Mouse (Mus musculus) liver, adult 2 months (tissue): ENCODE measurements around the gene Tnni3. TPM values are rescaled to one million over a fixed set of nuclear protein-coding genes. Genes with fewer than 3 reads are reported as not detected.

Experiments
- DNase-seq: peaks from one replicate; pipeline ENCODE4 v3.0.0-alpha.2; 2011; ENCODE audit warnings: low read depth, low spot score; ENCODE audit errors: extremely low read depth
- H3K27ac ChIP-seq: fragments of 200-500 bp; replicated peaks from 2 replicates; pipeline ENCODE4 v1.5.1; 2012; ENCODE audit warnings: low read depth, mild to moderate bottlenecking, control low read depth, inconsistent platforms, low read length; ENCODE audit not compliant: insufficient read depth
- H3K27me3 ChIP-seq: fragments of 200-500 bp; 2 replicates; pipeline ENCODE4 v1.6.1; 2012; ENCODE audit warnings: mild to moderate bottlenecking, moderate library complexity, low read length, inconsistent platforms; ENCODE audit not compliant: control insufficient read depth, insufficient read depth
- H3K36me3 ChIP-seq: fragments of 200-500 bp; 2 replicates; pipeline ENCODE4 v1.6.1; 2012; ENCODE audit warnings: low read length, inconsistent platforms; ENCODE audit not compliant: control insufficient read depth, insufficient read depth
- H3K4me1 ChIP-seq: fragments of 200-500 bp; 2 replicates; pipeline ENCODE4 v1.6.1; 2011; ENCODE audit warnings: low read length; ENCODE audit not compliant: control insufficient read depth, insufficient read depth
- H3K4me3 ChIP-seq: fragments of 200-500 bp; 2 replicates; pipeline ENCODE4 v1.5.1; 2011; ENCODE audit warnings: low read depth, mild to moderate bottlenecking, control low read depth, low read length, moderate library complexity; ENCODE audit not compliant: insufficient read depth
- H3K79me2 ChIP-seq: fragments of 200-500 bp; 2 replicates; pipeline ENCODE4 v1.6.1; 2012; ENCODE audit warnings: inconsistent platforms, mild to moderate bottlenecking, low read length, moderate library complexity; ENCODE audit not compliant: control insufficient read depth, insufficient read depth
- H3K9ac ChIP-seq: fragments of 200-500 bp; 2 replicates; pipeline ENCODE4 v1.6.1; 2012; ENCODE audit warnings: low read depth, mild to moderate bottlenecking, control low read depth, inconsistent platforms, low read length
- CTCF ChIP-seq: fragments of 200-500 bp; IDR thresholded peaks from 2 replicates; pipeline ENCODE4 v1.5.1; 2011; ENCODE audit warnings: low read depth, low read length, control low read depth
- POLR2A ChIP-seq: fragments of 200-500 bp; IDR thresholded peaks from 2 replicates; pipeline ENCODE4 v1.6.1; 2011; ENCODE audit warnings: low read length, control low read depth; ENCODE audit not compliant: insufficient read depth; ENCODE audit errors: extremely low read depth
- WGBS: fragments of 180-500 bp; shearing (Covaris S2); methylation state at CpG from one replicate; pipeline ENCODE4 v1.1.7; 2018; 5-methylcytosine and 5-hydroxymethylcytosine counted together
- polyA plus RNA-seq: library from polyadenylated mRNA; depleted of rRNA; stranded (reverse); fragments of >200 nt; gene quantifications from 2 replicates; pipeline ENCODE4 v1.2.3, GENCODE M21; 2012
- total RNA-seq: library from RNA; depleted of rRNA; stranded (reverse); fragments of >200 nt; gene quantifications from 2 replicates; pipeline ENCODE4 v1.2.3, GENCODE M21; 2014

Tnni3 gene
- total and polyA plus RNA-seq, 2 experiments, result 0.76 TPM; not detected in 1

DNA sequence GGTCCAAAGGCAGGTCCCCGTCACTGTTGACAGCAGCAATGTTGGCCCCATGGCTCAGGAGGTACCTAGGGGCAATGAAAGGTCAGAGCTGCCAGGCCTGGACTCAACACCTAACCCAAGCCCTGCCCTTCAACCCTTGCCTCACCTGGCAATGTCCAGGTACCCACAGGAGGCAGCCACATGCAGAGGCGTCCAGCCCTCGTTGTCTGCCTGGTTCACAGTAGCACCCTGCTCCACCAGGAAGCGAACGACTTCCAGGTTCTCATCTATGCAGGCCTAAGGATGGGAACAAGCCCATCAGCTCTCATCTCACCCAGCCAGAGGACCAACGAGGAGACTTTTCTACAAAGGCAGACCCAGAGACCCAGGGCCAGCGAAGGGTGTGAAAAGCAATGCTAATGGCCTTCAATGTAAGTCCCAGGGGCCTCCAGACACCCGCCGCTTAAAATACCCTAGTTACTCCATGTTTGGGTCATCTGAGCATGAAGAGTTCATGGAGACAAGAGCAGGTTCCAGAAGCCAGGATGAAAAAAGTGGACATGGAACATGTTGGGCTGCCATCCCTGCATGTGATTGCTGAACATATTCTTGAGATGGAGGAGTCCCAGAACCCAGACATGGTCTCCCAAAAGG, 26.6 kb downstream of the Tnni3 start:
- 75% methylated on average over 9 of the region's 9 CpGs for WGBS
- peaks cover 32% of the 10 kb centered on the region for H3K79me2 ChIP-seq
- H3K4me1 ChIP-seq, result peaks cover 10% of the 10 kb centered on the region
- H3K36me3 ChIP-seq, result no peaks in the 10 kb centered on the region; the same call in 1 of the 2 replicates
- no peak overlapping the region for H3K4me3 ChIP-seq
- H3K9ac ChIP-seq, result no peak overlapping the region
- TF ChIP-seq POLR2A (no peak), CTCF (no peak)
- no peak overlapping the region for H3K27ac ChIP-seq
- peak; percentile 44 for DNase-seq
- no peaks in the 10 kb centered on the region for H3K27me3 ChIP-seq

DNA sequence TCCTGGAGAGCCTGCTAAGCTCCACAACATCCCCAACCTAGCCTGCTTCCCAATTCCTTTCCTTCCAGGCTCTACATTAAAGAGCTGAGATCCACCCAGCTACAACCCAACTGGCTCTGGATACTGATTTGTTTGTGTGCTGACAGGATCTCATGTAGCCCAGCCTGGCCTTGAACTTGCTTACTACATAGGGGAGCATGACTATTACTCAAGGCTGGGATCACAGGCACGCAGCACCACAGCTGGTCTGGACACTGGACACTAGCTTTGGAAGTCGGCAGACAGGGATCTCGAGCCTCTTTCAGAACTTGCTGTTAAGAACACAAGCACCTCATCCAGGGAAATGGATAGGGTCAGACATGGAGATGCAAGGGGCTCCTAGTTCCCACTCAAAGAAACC, 27.6 kb downstream of the Tnni3 start:
- no peaks in the 10 kb centered on the region; the same call in 1 of the 2 replicates for H3K36me3 ChIP-seq
- H3K4me3 ChIP-seq, result no peak overlapping the region
- DNase-seq, result no peak
- WGBS, result 84% methylated on average over 3 of the region's 3 CpGs
- H3K27ac ChIP-seq, result no peak overlapping the region
- H3K79me2 ChIP-seq, result peaks cover 32% of the 10 kb centered on the region
- H3K9ac ChIP-seq, result no peak overlapping the region
- no peaks in the 10 kb centered on the region for H3K27me3 ChIP-seq
- no peak for TF ChIP-seq POLR2A
- TF ChIP-seq CTCF, result no peak
- H3K4me1 ChIP-seq, result peaks cover 10% of the 10 kb centered on the region

DNA sequence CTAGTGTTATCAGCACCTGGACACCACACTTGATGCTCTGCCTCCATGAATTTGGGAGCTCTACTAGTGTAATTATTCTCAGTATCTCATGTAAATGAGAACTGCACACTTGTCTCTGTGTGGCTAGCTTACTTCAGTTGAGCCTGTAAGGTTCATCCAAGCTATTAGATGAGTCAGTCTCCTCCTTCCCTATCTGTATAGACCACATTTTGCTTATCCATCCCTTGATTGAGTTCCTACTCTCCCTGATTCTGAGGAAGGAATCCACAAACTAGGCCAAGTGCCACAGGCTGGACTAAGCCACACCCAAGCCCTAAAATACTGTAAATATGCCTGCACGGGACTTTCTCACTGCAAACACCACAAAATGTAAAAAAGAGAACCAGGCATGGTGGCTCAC, 30.0 kb downstream of the Tnni3 start:
- H3K9ac ChIP-seq, result no peak overlapping the region
- 54% methylated on average over 1 of the region's 1 CpGs for WGBS
- no peaks in the 10 kb centered on the region for H3K27me3 ChIP-seq
- H3K27ac ChIP-seq, result no peak overlapping the region
- H3K79me2 ChIP-seq, result peaks cover 14% of the 10 kb centered on the region; the same call in 1 of the 2 replicates
- no peak overlapping the region for H3K4me3 ChIP-seq
- H3K4me1 ChIP-seq, result peaks cover 4% of the 10 kb centered on the region; the same call in 1 of the 2 replicates
- TF ChIP-seq CTCF, result no peak
- no peak for TF ChIP-seq POLR2A
- DNase-seq, result no peak
- H3K36me3 ChIP-seq, result peaks cover 4% of the 10 kb centered on the region; the same call in 1 of the 2 replicates

DNA sequence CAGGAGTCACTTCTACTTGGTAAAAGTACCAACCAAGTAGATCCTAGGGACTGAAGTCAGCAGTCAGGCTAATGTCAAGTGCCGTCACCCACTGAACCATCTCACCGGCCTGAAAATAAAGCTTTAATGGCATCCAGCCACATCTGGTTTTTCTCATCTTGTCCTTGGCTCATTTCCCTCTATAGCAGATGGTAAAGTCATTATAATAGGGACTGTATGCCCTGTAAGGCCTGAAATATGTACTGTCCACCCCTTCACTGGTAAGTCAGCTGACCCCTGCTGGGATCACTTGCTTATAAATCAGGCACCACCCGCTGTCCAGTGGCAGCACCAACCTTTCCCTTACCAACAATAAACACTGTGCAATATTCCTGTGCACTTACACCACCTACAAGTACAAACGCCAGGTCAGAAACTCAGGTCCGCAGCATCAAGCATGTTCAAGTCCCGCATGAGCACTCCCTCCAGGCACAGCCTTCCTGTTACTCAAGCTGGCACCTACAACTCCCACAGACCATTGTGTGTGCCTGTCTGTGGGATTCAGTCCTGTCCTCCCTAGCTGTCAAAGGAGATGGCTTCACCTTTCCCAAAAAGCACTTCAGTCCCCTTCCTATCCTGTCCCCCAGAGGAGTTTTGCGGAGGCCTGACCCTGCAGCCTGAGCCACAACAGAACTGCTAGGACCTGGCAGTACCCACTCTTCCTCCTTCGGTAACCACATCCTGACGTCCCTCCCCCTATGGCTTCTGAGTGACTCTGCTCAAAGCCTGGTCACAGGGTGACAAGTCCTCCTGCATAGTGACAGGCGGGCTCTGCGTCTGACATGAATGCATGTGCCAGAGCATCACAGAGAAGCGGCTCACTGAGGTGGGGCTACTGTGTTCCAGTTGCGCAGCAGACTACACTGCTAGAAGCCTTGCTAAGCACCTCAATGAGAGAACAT, 31.5 kb downstream of the Tnni3 start:
- H3K9ac ChIP-seq, result no peak overlapping the region
- WGBS, result 82% methylated on average over 13 of the region's 13 CpGs
- DNase-seq, result no peak
- H3K27ac ChIP-seq, result no peak overlapping the region
- H3K27me3 ChIP-seq, result no peaks in the 10 kb centered on the region
- H3K4me1 ChIP-seq, result 0 out of 2 replicates have a peak, but pooled peaks cover 2% of the 10 kb centered on the region
- no peak overlapping the region for H3K4me3 ChIP-seq
- H3K79me2 ChIP-seq, result peaks cover 5% of the 10 kb centered on the region; the same call in 1 of the 2 replicates
- H3K36me3 ChIP-seq, result peaks cover 5% of the 10 kb centered on the region; the same call in 1 of the 2 replicates
- TF ChIP-seq POLR2A (no peak), CTCF (no peak)

DNA sequence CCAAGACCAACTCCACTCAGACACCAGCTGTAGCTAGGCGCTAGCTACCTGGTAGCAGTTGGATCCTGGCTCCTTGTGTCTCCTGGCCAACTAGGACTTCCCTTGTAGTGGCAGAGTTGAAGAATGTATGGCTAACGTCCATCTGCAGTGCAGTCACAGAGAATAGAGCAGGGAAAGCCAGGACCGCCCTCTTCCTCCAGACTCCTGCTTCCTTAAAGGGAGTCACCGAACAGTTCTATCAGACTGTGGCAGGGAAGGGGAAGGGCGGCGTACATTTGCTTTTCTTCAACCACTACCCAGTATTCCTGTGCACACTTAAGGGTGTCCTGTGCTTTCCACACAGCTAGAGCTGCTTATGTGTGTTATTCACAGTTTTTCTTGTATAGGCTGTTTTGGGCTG, 32.7 kb downstream of the Tnni3 start:
- DNase-seq, result no peak
- TF ChIP-seq CTCF (no peak), POLR2A (no peak)
- Histone ChIP-seq H3K4me1 (0 out of 2 replicates have a peak, but pooled peaks cover 2% of the 10 kb centered on the region), H3K27me3 (no peaks in the 10 kb centered on the region), H3K79me2 (peaks cover under 1% of the 10 kb centered on the region; the same call in 1 of the 2 replicates), H3K9ac (no peak overlapping the region), H3K27ac (no peak overlapping the region), H3K4me3 (no peak overlapping the region), H3K36me3 (peaks cover 6% of the 10 kb centered on the region; the same call in 1 of the 2 replicates)
- 72% methylated on average over 6 of the region's 6 CpGs for WGBS
